Mouse (Mus musculus): ENCODE results near the gene Ilf3.

DNA sequence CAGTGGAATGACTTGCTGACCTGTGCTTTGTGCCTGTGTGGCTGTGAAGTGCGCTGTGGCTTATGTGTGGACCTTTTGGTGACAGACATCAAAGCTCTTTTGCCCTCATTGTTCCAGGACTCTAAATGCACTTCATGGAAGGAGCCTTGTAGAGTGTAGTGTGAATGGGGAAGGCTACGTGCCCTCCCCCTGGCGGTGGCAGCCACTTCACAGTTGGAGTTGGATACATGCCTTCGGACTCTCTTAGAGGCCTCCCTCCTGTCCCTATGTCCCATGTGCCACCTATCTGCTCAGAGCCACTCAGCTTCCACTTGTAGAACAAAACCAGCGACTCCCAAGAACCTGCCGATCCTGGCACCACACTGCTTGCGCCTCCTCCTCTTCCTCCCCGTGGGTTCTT, 66.1 kb downstream of the Ilf3 start:
- peak; percentile 51 for TF ChIP-seq CTCF (IDR thresholded peaks at IDR 0.05)
- no peak for TF ChIP-seq POLR2A (IDR thresholded peaks at IDR 0.05; ENCODE audit: insufficient read depth, low read depth, low read length)
- TF ChIP-seq EP300 (IDR thresholded peaks at IDR 0.05; ENCODE audit: insufficient read depth, low read depth, low read length): no peak

All from heart, adult 2 months (tissue).